Mouse (Mus musculus): ENCODE data around the gene Spata45. TPM values are rescaled to one million over a fixed set of nuclear protein-coding genes. Genes with fewer than 3 reads are reported as not detected.
"Not testable (repeated sequence)": the region's sequence is repeated elsewhere in the genome, so short reads cannot be mapped to it uniquely, and the experiment has no call there.

The Spata45 gene
- polyA plus RNA-seq, 1 experiment: not detected

DNA sequence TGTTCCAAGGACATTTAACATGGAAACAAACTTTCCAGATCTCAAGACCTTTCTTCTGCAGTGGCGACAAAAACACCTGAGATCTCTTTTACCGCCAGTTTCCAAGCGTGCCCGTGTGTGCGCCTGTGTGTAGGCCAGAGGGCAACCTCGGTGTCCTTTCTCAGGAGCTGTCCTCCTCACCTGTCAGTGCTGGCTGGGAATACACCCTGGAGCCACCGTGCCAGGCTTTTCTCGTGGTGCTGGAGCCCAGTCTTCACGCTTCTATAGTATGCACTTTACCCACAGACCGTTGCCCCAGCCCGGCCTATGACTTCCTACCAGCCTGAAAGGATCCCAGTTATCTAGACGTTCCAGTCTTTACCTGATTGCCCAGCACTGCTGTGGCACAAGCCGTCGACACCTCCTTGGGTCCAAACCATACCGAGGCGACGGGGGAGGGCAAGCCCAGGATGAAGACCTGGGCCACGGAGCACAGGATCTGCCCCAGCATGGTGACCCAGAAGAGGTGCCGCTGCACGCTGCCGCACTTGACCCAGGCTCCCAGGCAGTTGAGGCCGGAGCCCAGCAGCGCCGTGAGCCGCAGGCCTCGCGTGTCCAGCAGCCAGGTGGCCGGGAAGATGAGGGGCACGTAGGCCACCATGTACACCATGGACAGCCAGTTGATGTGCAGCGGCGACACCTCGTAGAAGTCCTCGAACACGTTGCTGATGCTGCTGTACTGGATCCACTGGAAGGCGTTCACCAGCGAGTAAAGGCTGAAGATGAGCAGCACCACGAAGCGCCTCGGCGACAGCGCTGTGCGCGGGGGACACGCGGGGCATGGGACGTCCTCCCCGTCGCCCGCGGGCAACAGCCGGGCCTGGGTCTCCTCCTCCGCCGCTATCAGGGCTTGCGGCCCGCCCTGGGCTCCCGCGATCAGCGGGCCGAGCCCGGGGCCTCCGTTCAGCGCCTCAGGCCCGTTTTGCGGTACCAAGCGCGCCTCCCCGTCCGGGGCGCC is 11.1 kb upstream of the Spata45 start:
- peak overlapping the region; percentile 75 for H3K4me3 ChIP-seq
- TF ChIP-seq MYOD1 (IDR thresholded peaks at IDR 0.05; ENCODE audit: control insufficient read depth in 1 of 3, insufficient read length in 2 of 3, low read depth in 2 of 3) (peak in 1 of 3 experiments; percentile 18), POLR2AphosphoS2 (IDR thresholded peaks at IDR 0.05; ENCODE audit: insufficient read length, low read depth) (no peak), MAX (IDR thresholded peaks at IDR 0.05; ENCODE audit: low read depth) (no peak)
- peaks cover 22% of the 10 kb centered on the region for H3K79me2 ChIP-seq (ENCODE audit: control insufficient read depth, insufficient read depth)

DNA sequence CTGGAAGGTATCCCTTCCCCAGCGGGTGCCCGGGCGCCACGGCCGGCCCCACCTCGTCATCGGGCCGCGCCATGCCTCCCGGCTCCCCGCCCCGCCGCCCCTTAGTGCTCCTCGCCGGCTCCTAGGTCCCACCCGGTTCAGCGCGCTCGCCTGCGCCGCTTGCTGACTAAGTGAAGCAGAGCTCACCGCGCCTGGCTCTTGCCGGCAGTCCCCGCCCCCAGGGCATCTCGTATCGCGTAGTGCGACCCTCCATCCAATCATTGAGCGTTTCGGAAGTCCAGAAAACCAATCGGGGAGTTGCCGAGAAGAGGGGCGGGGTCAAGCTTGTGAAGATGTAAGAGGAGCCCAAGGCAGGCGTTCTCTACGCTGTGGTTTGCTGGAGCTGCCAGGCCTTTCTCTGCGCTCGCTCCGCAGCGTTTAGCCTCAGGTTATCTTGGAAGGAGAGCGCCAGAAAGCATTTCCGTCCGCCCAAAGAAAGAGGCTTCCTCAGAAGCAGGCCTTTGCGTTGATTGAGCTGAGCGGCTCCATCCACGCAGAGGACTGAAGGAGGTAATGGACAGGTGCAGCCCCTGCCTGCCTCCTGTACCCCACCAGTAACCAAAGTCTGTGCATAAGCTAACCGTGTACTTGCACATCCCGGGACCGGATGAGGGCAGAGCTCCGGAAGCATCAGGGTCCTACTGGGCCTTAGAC is 10.3 kb upstream of the Spata45 start, which contains the start of gene Flvcr1:
Flvcr1 (minus strand) TSS at position 138 of the 693 bp plus-strand sequence.
- peak within 1 kb of the TSS; percentile 31 for H3ac ChIP-seq (ENCODE audit: control insufficient read depth, insufficient read length)
- H3K4me2 ChIP-seq (ENCODE audit: low read depth): peak within 1 kb of the TSS; percentile 98
- TF ChIP-seq POLR2AphosphoS2 (IDR thresholded peaks at IDR 0.05; ENCODE audit: insufficient read length, low read depth) (no peak), USF1 (IDR thresholded peaks at IDR 0.05; ENCODE audit: low read depth) (no peak), MYOD1 (IDR thresholded peaks at IDR 0.05; ENCODE audit: control insufficient read depth in 1 of 3, insufficient read length in 2 of 3, low read depth in 2 of 3) (no peak), POLR2A (IDR thresholded peaks at IDR 0.05; ENCODE audit: insufficient read length, low read depth) (peak; percentile 92), E2F4 (IDR thresholded peaks at IDR 0.05; ENCODE audit: insufficient read depth) (no peak), REST (IDR thresholded peaks at IDR 0.05; ENCODE audit: insufficient read depth, insufficient read length) (peak; percentile 42), CEBPB (IDR thresholded peaks at IDR 0.05; ENCODE audit: insufficient read depth, poor library complexity, severe bottlenecking) (no peak)
- H3K36me3 ChIP-seq (ENCODE audit: control insufficient read depth, insufficient read depth): peaks cover 2% of the 10 kb centered on the region
- peaks cover 22% of the 10 kb centered on the region for H3K79me2 ChIP-seq (ENCODE audit: control insufficient read depth, insufficient read depth)
- H3K27me3 ChIP-seq (ENCODE audit: control insufficient read depth, insufficient read depth, insufficient read length): no peaks in the 10 kb centered on the region
- H3K4me3 ChIP-seq: peak within 1 kb of the TSS; percentile 75

More for the DNA sequence above, 11.1 kb upstream of the Spata45 start:
- Histone ChIP-seq H3ac (ENCODE audit: control insufficient read depth, insufficient read length) (peak overlapping the region; percentile 31), H3K36me3 (ENCODE audit: control insufficient read depth, insufficient read depth) (peaks cover 4% of the 10 kb centered on the region), H3K27me3 (ENCODE audit: control insufficient read depth, insufficient read depth, insufficient read length) (no peaks in the 10 kb centered on the region), H3K4me2 (ENCODE audit: low read depth) (peak overlapping the region; percentile 87)

DNA sequence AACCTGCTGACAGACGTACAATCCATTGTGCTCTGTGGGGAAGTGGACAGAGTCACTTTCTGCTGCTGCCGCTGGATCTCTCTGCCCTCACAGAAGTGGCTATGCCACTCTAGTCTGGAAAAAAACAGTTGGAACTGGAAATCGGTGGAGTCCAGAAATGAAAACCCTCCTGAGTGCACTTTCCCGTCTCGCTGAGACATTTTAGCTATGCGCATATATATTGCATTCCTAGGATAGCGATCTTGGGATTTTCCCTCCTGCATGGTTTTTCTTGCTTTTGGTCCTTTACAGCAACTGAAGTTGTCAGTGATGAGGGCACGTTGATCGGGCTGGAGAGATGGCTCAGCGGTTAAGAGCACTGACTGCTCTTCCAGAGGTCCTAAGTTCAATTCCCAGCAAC is 6.3 kb upstream of the Spata45 start:
- Histone ChIP-seq H3K79me2 (ENCODE audit: control insufficient read depth, insufficient read depth) (peaks cover 3% of the 10 kb centered on the region), H3K4me3 (no peak overlapping the region), H3ac (ENCODE audit: control insufficient read depth, insufficient read length) (no peak overlapping the region), H3K27me3 (ENCODE audit: control insufficient read depth, insufficient read depth, insufficient read length) (no peaks in the 10 kb centered on the region), H3K36me3 (ENCODE audit: control insufficient read depth, insufficient read depth) (no peaks in the 10 kb centered on the region), H3K4me2 (ENCODE audit: low read depth) (no peak overlapping the region)
- TF ChIP-seq TCF3 (IDR thresholded peaks at IDR 0.05; ENCODE audit: insufficient read length, low read depth): no peak

DNA sequence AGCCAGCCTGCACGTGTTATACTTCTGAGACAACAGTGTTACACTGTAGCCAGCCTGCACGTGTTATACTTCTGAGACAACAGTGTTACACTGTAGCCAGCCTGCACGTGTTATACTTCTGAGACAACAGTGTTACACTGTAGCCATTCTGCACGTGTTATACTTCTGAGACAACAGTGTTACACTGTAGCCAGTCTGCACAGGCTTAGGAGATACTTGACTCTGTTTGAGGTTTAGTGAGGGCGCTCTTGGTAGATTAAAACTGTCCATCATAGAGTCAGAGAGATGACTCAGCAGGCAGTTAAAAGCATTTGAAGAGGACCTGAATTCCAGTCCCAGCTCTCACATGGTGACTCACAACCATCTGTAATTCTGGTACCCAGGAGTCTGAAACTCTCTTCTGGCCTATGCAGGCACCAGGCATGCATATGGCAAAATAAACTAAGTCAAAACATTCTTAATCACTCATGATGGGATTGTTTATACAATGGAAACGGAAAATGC is 5.5 kb upstream of the Spata45 start:
- H3K4me3 ChIP-seq; H3K4me2 ChIP-seq (ENCODE audit: low read depth); H3K79me2 ChIP-seq (ENCODE audit: control insufficient read depth, insufficient read depth); H3K36me3 ChIP-seq (ENCODE audit: control insufficient read depth, insufficient read depth); H3K27me3 ChIP-seq (ENCODE audit: control insufficient read depth, insufficient read depth, insufficient read length); H3ac ChIP-seq (ENCODE audit: control insufficient read depth, insufficient read length): not testable (repeated sequence)

DNA sequence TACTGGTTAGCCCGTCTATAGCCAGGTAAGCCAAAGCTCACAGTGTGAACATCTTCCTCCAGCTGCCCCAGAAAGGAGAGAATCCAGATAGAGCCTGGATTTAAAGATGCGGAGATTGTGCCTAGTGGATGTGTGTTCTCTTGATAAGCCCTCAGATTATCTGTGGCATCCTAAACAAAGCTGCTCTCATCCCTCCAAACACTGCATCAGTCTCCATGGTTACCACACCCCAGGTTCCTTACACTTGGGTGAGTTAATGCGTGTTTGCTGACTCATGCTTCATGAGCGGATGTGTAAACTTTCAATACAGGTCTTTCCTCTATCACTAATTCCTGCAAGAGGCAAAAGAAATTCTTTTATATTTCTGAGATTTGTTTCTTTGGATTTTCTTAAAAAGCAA is 790 bp upstream of the Spata45 start:
- TF ChIP-seq MYOG (IDR thresholded peaks at IDR 0.05; ENCODE audit: control insufficient read depth in 1 of 3, insufficient read depth in 1 of 3, insufficient read length in 2 of 3, low read depth in 2 of 3) (no peak), POLR2AphosphoS2 (IDR thresholded peaks at IDR 0.05; ENCODE audit: insufficient read length, low read depth) (no peak), SRF (IDR thresholded peaks at IDR 0.05; ENCODE audit: control insufficient read depth, insufficient read length, low read depth) (no peak), MYOD1 (IDR thresholded peaks at IDR 0.05; ENCODE audit: control insufficient read depth in 1 of 3, insufficient read length in 2 of 3, low read depth in 2 of 3) (no peak), TCF3 (IDR thresholded peaks at IDR 0.05; ENCODE audit: insufficient read length, low read depth) (no peak)
- Histone ChIP-seq H3K4me2 (ENCODE audit: low read depth) (no peak overlapping the region), H3K4me3 (no peak overlapping the region), H3K27me3 (ENCODE audit: control insufficient read depth, insufficient read depth, insufficient read length) (no peaks in the 10 kb centered on the region), H3K36me3 (ENCODE audit: control insufficient read depth, insufficient read depth) (no peaks in the 10 kb centered on the region), H3ac (ENCODE audit: control insufficient read depth, insufficient read length) (no peak overlapping the region), H3K79me2 (ENCODE audit: control insufficient read depth, insufficient read depth) (no peaks in the 10 kb centered on the region)

DNA sequence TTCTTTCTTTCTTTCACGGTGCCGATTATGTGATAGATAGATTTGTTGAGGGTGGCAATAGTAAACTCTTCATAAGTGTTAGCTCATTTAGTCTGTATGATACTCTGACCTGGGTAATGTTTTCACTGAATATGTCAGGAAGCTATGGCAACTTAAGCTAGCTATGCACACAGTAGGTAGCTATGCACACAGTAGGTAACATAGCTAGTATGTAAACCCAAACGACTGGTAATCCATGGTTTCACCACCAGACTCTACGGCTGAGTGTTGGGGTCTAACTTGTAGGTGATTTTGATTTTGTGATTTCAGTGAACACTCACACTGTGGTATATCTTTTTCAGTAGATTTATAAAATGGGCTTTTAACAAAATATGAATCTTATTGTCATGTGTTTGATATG is 1.6 kb downstream of the Spata45 start:
- H3ac ChIP-seq (ENCODE audit: control insufficient read depth, insufficient read length): no peak overlapping the region
- H3K4me2 ChIP-seq (ENCODE audit: low read depth): no peak overlapping the region
- no peaks in the 10 kb centered on the region for H3K27me3 ChIP-seq (ENCODE audit: control insufficient read depth, insufficient read depth, insufficient read length)
- H3K4me3 ChIP-seq: no peak overlapping the region
- no peaks in the 10 kb centered on the region for H3K36me3 ChIP-seq (ENCODE audit: control insufficient read depth, insufficient read depth)
- TF ChIP-seq SRF (IDR thresholded peaks at IDR 0.05; ENCODE audit: control insufficient read depth, insufficient read length, low read depth) (no peak), TCF3 (IDR thresholded peaks at IDR 0.05; ENCODE audit: insufficient read length, low read depth) (no peak), MYOG (IDR thresholded peaks at IDR 0.05; ENCODE audit: control insufficient read depth in 1 of 3, insufficient read depth in 1 of 3, insufficient read length in 2 of 3, low read depth in 2 of 3) (no peak), USF1 (IDR thresholded peaks at IDR 0.05; ENCODE audit: low read depth) (no peak), E2F4 (IDR thresholded peaks at IDR 0.05; ENCODE audit: insufficient read depth) (no peak), REST (IDR thresholded peaks at IDR 0.05; ENCODE audit: insufficient read depth, insufficient read length) (no peak), TCF12 (IDR thresholded peaks at IDR 0.05; ENCODE audit: insufficient read depth, poor library complexity, severe bottlenecking) (no peak), CEBPB (IDR thresholded peaks at IDR 0.05; ENCODE audit: insufficient read depth, poor library complexity, severe bottlenecking) (no peak), MAX (IDR thresholded peaks at IDR 0.05; ENCODE audit: low read depth) (no peak), POLR2A (IDR thresholded peaks at IDR 0.05; ENCODE audit: insufficient read length, low read depth) (no peak), POLR2AphosphoS2 (IDR thresholded peaks at IDR 0.05; ENCODE audit: insufficient read length, low read depth) (no peak), MYOD1 (IDR thresholded peaks at IDR 0.05; ENCODE audit: control insufficient read depth in 1 of 3, insufficient read length in 2 of 3, low read depth in 2 of 3) (no peak)
- H3K79me2 ChIP-seq (ENCODE audit: control insufficient read depth, insufficient read depth): no peaks in the 10 kb centered on the region
